Mouse (Mus musculus) G1E (cell line): ENCODE data around the gene Ak4.
"Not testable (repeated sequence)": the region's sequence is repeated elsewhere in the genome, so short reads cannot be mapped to it uniquely, and the experiment has no call there.

Experiments used
- CTCF ChIP-seq: IDR thresholded peaks from 2 replicates; pipeline ENCODE4 v1.5.1; 2012; ENCODE audit warnings: low read depth, low read length, inconsistent platforms, mixed read lengths
- GATA1 ChIP-seq: IDR thresholded peaks from 2 replicates; pipeline ENCODE4 v1.6.1; 2012; ENCODE audit warnings: borderline replicate concordance, low read length, inconsistent platforms, mixed read lengths
- GATA2 ChIP-seq: IDR thresholded peaks from 2 replicates; pipeline ENCODE4 v1.6.1; 2012; ENCODE audit warnings: low read depth, low read length, inconsistent platforms, borderline replicate concordance
- POLR2AphosphoS5 ChIP-seq: IDR thresholded peaks from 2 replicates; pipeline ENCODE4 v1.6.1; 2012; ENCODE audit warnings: low read depth, low read length, inconsistent platforms; ENCODE audit not compliant: insufficient replicate concordance

DNA sequence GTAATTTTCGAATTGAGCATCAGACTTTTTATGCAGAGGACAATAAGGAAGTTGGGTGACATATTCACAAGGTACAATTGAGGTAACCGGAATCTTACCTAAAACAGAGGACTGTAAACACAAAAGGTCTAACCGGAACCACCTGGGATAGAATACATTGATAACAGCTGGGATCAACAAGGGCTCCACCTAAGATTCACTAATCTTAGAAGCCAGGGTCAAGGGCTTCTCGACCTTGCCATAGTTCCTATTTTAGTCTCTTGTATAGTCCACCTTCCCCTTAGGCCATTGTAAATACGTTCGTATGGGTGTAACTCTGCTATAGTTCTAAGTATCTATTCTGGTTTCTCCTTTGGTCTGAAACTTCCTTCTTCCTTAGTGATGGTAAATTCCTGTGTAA, 30.4 kb upstream of the Ak4 start:
- TF ChIP-seq CTCF, GATA1, GATA2, POLR2AphosphoS5: not testable (repeated sequence)
